Mouse (Mus musculus): Measurements from ENCODE around the gene Slc5a4b. TPM values are rescaled to one million over a fixed set of nuclear protein-coding genes. Genes with fewer than 3 reads are reported as not detected.
"Not testable (repeated sequence)": the region's sequence is repeated elsewhere in the genome, so short reads cannot be mapped to it uniquely, and the experiment has no call there.

Slc5a4b gene
- not detected for total RNA-seq (2021)

DNA sequence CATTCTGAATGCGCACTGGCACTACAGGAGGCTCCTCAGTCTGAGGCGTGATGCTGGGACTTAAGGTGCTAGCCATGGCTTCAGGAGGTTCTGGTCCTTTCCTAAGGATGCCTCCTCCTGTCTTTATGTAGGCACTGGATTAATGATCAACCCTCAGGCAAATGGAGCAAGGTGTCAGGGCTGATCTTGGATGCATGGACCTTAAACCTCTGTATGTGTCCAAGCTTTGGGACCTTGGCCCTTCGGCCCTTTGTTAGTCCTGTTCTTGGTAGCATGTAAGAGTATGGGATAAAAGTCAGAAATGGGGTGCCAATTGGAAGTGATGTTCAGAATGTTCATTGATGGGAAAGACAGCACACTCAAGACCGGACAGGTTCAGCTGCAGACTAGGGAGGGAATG is at the start of gene Slc5a4b:
Slc5a4b (minus strand) TSS at position 101 of the 400 bp plus-strand sequence.
- no peak for DNase-seq (ENCODE audit: extremely low spot score in 1 of 2, low spot score in 1 of 2)

DNA sequence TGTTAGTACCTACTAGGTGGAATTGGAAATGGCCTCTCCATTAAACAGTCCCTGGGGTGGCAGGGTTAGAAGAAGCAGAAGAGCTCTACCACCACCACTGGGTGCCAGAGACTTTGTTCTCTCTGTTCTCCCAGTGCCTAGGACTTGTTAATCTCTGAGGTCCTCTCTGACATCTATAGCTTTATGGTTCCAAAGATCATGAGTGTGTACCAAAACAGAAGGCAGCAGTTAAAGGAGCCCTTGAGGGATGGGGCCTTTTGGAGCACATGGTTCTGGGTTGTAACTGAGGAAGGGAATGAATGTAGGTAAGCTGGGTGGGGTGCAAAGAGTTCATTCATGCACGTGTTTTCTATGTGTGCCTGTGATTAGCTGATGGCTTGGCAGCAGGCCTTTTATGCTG is 47.2 kb upstream of the Slc5a4b start:
- no peak for DNase-seq (ENCODE audit: extremely low spot score in 1 of 2, low spot score in 1 of 2)

DNA sequence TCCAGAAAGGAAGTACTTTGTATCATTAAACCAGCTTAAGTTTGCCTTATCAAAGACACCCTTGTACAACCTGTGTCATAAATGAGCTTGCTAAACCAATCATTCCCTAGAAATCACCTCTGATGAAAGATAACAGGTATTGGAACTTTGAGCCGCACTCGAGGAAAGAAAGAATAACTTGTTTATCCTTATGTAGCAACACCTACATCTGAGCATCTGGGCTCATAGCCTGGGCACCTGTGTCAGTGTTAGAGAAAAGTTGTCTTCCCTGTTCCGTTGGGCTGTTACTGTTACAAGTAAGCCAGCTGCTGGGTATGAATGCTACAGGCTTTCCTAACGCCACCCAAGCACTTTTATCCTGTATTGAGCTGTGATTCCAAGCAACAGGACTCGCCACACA is 46.8 kb upstream of the Slc5a4b start:
- DNase-seq (ENCODE audit: extremely low spot score in 1 of 2, low spot score in 1 of 2): no peak

DNA sequence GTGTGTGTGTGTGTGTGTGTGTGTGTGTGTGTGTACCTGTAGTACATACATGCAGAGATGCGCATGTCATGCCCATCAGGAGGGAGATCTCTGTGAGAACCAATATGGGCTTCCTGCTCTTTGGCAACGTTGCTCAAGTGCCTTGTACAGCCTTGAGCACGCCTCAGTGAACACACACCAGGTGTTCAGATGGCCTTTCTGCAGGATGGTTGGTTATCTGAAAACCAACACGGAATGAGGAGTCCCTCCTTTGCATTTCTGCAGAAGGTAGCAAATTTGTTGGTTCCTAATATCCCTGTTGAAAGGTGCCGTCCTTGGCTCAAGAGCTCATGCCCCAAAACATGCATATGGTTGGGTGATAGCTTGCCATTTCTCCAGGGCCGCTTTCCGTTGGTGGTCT is 45.1 kb upstream of the Slc5a4b start:
- no peak for DNase-seq (ENCODE audit: extremely low spot score in 1 of 2, low spot score in 1 of 2)

DNA sequence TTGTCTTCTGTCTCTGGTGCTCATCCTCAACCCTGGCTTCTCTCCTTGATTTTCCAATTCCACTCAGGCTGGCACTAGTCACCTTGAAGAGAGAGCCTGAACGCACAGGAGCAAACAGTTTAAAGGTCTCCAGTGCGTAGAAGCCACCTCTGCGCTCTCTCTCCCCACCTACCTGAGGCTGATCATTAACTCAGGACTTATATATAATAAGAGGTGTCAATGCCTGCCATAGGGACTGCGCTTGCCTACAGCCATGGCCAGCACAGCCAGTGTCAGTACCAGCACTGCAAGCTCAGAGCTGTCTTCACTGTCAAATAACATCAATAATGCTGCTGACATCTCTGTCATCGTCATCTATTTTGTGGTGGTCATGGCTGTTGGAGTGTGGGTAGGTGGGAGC is 36.5 kb upstream of the Slc5a4b start, which contains the start of gene Slc5a4a:
Slc5a4a (plus strand) TSS at position 174 of the 400 bp plus-strand sequence.
- DNase-seq (ENCODE audit: extremely low spot score in 1 of 2, low spot score in 1 of 2): no peak

DNA sequence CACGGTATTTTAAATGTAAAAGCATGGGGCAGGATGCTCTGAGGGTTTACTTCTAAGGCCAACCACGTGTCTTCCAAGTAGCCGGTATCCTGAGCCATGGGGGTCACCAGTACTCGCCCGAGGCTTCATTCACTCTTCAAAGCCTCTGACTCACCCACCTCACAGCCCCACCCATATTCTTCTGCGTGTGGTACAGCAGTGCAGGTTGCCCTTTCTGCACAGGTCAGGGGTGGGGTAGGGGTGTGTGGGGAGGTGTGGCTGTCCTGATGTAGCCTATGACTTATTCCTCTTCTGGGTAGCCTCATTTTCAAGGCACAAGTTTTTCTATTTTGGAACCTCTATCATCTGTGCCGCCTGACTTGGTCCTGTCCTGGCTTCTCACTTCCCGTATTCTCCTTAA is 36.1 kb upstream of the Slc5a4b start:
- DNase-seq (ENCODE audit: extremely low spot score in 1 of 2, low spot score in 1 of 2): no peak

DNA sequence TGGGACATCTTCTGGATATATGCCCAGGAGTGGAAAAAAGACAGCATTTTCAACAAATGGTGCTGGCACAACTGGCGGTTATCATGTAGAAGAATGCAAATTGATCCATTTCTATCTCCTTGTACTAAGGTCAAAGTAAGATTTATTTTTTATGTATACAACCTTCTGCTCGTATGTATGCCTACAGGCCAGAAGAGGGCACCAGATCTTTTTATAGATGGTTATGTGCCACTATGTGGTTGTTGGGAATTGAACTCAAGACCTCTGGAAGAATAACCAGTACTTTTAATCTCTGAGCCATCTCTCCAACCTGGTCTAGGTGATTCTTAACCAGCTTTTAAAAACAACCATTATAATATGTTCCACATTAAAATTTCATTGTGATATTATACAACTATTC is 25.6 kb upstream of the Slc5a4b start:
- DNase-seq (ENCODE audit: extremely low spot score in 1 of 2, low spot score in 1 of 2): no peak

DNA sequence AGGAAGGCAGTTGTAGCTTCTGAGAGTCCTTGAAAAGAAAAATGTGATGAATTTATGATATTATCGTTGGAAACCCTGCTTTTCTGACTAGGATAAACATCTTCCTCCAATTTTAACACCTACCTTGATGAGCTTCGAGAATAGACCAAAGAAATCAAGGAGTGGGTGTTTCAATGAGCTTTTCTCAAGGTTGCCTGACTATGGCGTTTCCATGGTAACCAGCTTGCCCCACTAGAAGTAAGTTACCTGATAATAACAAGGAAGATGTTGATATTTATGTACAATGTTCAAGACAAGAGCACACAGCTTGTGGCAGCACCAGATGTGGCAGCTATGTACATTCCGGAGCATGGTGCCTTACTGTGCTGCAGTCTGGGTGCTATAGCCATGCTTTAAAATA is 21.7 kb upstream of the Slc5a4b start:
- DNase-seq (ENCODE audit: extremely low spot score in 1 of 2, low spot score in 1 of 2): no peak

DNA sequence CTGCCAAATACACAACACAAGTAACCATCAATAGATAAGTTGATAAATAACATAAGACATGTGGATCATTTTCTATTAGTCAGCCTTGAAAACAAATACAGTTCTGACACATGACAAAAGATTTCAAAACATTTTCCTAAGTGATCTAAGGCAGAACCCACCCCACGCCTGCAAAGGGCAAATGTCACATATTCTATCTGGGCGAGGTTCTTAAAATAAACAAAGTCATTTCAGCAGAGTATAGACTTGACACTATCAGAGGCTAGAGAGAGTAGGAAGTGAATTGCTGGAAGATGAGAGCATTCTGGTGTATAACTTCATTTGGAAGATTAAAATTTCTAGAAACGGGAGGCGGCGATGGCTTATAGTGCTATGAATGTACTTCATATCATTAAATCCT is 10.7 kb upstream of the Slc5a4b start:
- DNase-seq (ENCODE audit: extremely low spot score in 1 of 2, low spot score in 1 of 2): no peak

DNA sequence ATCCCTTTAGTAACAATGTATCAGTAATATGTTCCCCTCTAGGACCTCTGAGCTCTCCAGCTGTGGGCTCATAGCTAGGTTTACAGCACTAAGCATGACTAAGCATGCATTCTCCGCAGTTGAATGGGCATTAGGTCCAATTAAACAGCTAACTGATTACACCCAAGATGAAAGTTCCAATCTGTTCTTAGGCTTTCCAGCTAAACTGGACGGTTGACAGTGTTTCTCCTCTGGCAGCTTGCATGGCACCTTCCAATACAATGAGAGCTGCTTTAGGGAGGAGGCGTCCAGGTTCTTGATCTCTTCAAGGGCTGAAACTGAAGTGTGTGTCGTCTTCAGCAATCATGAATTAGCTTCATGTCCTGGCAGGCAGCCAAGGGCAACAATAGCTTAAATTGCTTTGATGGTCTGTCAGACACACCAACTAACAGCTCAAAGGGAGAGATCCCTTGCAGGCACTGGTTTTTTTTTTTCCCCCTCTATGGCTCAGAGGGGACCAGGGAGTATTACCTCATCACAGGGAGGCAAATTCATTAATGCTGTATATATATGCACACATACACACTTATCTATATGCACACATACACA is 9.5 kb upstream of the Slc5a4b start:
- no peak for DNase-seq (ENCODE audit: extremely low spot score in 1 of 2, low spot score in 1 of 2)

DNA sequence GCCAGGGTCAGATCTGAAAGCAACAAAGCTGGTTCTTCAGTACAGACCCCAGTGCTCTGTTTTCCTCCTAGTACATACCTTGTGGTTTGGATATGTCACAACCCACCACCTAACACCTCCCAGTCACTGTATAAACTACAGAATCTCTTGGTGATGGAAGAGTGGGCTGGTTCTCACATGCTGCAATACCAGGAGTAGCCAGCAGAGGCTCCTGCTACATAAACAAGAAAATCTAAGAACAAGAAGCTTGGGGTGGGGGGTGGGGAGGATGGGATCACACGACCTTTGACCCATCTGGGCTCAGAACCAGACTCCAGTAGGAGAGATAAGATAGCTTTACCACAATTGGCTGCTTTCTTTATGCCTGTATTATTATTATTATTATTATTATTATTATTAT is 8.0 kb upstream of the Slc5a4b start:
- peak in 1 of 2 experiments; percentile 34 for DNase-seq (ENCODE audit: extremely low spot score in 1 of 2, low spot score in 1 of 2)

DNA sequence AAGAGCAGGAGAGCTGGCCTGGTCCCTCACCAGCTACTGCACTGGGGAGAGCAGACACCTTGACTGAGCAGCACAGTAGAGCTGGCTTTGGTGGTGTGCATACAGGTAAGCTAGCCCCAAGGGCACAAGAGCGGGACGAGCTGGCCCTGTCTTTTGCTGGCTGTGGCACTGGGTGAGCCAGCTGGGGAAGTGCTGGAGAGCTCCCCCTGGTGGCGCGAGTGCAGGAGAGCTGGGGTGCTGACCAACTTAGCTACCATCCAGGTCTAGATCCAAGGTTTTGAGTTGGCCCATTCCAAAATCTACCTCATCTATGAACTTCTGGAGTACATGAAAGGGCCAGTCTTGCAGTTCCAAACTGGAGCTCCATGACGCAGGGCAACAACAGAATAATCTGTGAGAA is 7.2 kb upstream of the Slc5a4b start:
- peak; percentile 7 to 57 for DNase-seq (ENCODE audit: extremely low spot score in 1 of 2, low spot score in 1 of 2)

DNA sequence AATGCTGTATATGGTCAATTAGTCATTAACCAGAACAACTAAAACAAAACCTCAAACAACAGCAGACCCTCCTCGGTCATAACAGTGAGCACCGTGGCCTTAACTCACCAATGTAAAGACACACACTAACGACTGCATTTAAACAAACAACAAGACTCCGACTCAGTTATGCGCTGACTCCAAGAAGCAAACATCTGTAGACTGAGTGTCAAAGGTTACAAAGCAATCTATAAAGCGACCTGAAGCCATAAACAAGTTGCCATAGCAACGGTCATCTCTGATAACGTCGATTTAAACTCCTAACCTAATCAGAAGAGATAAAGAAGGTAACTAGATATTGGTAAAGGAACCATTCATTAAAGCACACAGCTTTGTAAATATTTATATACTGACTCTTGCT is 13.4 kb downstream of the Slc5a4b start:
- no peak for DNase-seq (ENCODE audit: extremely low spot score in 1 of 2, low spot score in 1 of 2)

DNA sequence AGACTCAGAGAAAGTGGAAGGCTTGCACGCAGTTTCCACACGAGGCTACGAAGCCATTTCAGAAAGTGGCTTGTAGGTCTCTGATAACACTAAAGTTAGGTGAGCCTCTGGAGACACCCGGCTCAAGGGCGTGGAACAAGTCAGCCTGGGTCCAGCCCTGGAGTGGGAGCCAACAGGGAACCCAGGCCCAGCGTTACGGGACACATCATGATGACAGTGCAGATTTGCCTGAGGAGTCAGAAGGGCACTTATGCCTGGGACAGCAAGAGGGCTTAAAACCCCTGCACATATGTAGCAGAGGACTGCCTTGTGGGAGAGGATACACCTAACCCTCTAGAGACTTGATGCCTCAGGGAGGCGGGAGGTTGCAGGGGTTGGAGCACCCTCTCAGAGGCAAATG is 14.2 kb downstream of the Slc5a4b start:
- DNase-seq (ENCODE audit: extremely low spot score in 1 of 2, low spot score in 1 of 2): no peak

DNA sequence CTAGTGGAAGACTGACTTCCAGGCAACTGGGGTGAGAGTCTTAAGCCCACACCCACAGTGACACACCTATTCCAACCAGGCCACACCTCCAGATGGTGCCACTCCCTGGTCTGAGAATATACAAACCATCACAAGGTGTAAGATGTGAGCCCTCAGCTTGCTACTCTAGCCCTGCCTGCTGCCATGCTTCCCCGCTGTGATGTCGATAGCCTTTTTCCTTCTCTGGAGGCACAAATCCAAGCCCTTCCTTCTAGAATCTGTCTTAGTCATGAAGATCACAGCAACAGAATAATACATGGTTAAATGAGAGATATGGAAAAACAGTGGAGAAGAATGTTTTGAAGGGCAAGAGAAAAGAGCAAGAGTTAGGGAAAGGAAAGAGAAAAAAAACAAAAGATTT is 33.8 kb downstream of the Slc5a4b start:
- not testable (repeated sequence) for DNase-seq (ENCODE audit: extremely low spot score in 1 of 2, low spot score in 1 of 2)

DNA sequence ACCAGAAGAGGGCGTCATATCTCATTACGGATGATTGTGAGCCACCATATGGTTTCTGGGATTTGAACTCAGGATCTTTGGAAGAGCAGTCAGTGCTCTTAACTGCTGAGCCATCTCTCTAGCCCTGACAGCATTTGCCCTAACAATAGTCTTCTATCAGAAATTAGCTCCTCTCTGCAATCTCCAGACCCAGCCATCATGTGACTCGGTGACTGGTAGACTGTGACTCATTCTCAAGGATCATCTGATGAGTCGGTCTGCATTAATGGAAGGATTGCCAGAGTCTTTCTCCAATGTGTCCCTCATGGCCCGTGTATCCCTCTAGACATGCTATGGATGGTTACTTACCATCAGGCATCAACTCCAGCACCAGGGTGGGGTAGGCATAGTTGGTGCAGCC is 38.7 kb downstream of the Slc5a4b start:
- not testable (repeated sequence) for DNase-seq (ENCODE audit: extremely low spot score in 1 of 2, low spot score in 1 of 2)

DNA sequence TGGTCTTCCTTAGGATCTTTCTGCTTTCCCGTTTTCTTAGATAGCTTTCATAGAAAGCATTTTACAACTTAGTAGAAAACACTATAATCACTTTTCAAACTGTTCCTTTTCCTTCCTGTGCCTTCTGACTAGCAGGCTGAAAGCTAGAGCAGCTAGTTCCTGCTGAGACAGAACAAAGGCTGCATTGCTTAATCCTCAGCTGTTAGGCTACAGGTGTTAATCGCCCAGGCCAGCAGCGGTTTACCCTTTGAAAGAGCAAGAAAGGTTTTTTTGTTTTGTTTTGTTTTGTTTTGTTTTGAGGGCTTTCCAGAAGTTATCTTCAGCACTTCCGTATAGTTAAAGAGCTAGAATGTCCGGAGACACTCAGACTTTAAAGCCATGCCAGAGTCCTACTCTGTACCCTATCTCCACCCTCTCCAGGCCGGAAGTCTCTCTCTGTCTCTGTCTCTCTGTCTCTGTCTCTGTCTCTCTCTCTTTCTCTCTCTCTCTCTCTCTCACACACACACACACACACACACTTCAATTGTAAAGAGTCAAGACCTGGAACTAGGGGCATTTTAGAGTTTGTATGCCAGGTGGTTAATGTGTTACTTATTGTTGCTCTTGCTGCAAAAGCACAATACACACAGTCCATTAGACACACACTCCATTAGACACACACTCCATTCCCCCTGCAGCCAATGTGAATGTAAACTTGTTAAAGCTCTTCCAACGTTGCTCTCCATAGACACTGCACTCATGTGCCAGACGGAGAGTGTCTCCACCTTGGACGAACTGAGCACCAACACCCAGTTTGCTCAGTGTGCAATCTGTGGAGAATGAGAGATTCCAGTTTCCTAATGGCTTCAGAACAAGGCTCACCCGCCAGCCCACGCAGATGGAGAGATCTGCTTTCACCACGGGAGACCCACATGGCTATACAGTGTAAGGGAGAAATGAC is 42.8 kb downstream of the Slc5a4b start:
- DNase-seq (ENCODE audit: extremely low spot score in 1 of 2, low spot score in 1 of 2): no peak

DNA sequence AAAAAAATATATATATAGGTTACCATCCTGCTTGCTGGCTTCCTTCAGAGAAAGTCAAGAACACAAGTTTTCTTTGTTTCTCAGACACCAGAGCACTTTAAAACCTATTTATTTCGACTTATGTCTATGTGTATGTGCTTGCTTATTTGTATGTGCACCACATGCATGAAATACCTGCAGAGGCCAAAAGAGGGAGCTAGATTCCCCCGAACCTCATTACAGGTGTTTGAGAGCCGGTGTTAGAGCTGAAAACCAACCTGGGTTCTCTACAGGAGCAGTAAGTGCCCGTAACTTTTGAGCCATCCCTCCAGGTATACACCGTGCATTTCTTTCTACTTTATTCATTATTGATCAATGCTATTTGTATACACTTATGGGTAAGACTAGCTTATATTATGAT is 48.3 kb downstream of the Slc5a4b start:
- no peak for DNase-seq (ENCODE audit: extremely low spot score in 1 of 2, low spot score in 1 of 2)

DNA sequence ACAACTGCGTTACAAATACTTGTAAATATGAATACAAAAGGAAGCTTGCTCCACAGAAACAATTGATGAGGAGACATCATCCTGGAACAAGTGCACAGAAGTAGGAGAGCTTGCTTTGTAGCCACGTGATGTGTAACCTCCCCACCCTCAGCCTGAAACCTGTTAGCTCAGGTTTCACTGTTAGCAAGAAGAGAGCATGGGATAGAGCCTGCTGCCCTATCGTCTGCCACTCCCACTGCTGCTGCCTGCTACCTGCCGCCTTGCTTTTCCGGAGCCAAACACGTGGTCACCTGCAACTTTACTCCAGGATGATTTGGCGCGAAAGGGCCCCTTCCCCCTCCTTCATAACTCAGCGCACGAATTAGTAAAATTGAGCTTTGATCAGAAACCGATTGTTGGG is 58.9 kb downstream of the Slc5a4b start:
- no peak for DNase-seq (ENCODE audit: extremely low spot score in 1 of 2, low spot score in 1 of 2)

DNA sequence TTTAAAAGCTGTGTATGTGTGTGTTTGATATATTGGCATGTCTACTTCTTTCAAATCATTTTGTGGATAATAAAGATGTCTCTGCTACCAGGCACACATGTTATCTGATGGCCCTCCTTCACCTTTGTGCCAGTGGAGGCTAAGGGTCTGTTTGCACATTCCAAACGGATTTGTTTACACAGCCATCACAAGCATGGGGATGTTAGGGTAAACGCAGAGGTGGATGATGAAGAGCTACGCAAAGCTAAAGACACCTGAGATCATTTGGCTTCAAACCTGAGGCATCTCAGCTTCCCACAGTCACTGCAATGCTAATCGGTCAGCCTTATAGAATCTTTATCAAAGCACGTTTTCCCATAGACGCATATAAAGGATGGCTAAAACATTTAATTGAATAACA is 61.8 kb downstream of the Slc5a4b start:
- no peak for DNase-seq (ENCODE audit: extremely low spot score in 1 of 2, low spot score in 1 of 2)

DNA sequence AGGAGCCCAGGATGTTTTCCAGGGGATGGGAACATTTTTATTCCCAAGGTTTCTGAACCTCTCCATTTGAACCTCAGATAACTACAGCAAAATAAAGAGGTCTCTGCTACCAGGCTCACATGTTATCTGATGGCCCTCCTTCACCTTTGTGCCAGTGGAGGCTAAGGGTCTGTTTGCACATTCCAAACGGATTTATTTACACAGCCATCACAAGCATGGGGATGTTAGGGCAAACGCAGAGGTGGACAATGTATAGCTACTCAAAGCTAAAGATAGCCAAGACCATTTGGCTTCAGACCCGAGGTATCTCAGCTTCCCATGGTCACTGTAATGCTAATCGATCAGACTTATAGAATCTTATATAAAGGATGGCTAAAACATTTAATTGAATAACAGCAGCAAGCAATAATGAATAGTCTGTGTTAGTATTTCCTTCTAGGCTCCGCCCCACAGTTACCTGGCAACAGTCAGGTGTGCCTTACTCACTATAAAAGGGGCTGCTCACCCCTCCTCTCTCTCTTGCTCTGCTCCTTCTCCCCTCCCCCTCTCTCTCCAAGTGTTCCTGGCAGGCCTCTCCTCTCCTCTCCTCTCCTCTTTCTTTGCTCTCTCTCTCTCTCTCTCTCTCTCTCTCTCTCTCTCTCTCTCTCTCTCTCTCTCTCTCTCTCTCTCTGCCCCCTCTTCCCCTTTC is 63.4 kb downstream of the Slc5a4b start:
- DNase-seq (ENCODE audit: extremely low spot score in 1 of 2, low spot score in 1 of 2): no peak

Data from layer of hippocampus, postnatal 25 days (tissue).